8 mouse cellular contexts compared by ENCODE assay signal in genomic region chr6:120835474-120836374, GRCm38 (mm10). TPM values are rescaled to one million over a fixed set of nuclear protein-coding genes. Genes with fewer than 3 reads are reported as not detected.
DNase-seq lines count a peak whose midpoint lies in the region; ATAC-seq lines count a peak whose summit lies in the region.

Bcl2l13 (plus strand) TSS chr6:120836212.

- no peaks in the 10 kb centered on the region for H3K9me3 ChIP-seq in forebrain, embryonic 11.5 days (ENCODE audit: control insufficient read depth, low read length)
- peaks cover 3% of the 10 kb centered on the region; the same call in 1 of the 2 replicates for H3K9me3 ChIP-seq in heart, embryonic 16.5 days (replicated peaks; ENCODE audit: control insufficient read depth, low read length)
- no peaks in the 10 kb centered on the region for H3K9me3 ChIP-seq in liver, embryonic 15.5 days (replicated peaks)
- no peaks in the 10 kb centered on the region for H3K9me3 ChIP-seq in neural tube, embryonic 12.5 days

- H3K27ac ChIP-seq in forebrain, embryonic 11.5 days (ENCODE audit: low read depth, low read length), result peak within 1 kb of the TSS; percentile 89
- peak within 1 kb of the TSS; percentile 95 for H3K27ac ChIP-seq in heart, embryonic 16.5 days (ENCODE audit: low read length)
- H3K27ac ChIP-seq in liver, embryonic 15.5 days (replicated peaks), result peak within 1 kb of the TSS; percentile 96
- H3K27ac ChIP-seq in neural tube, embryonic 12.5 days, result peak within 1 kb of the TSS; percentile 96

- peak within 1 kb of the TSS; percentile 87 for H3K4me3 ChIP-seq in forebrain, embryonic 11.5 days (ENCODE audit: low read depth, low read length)
- peak within 1 kb of the TSS; percentile 87 for H3K4me3 ChIP-seq in heart, embryonic 16.5 days (ENCODE audit: low read length)
- H3K4me3 ChIP-seq in liver, embryonic 15.5 days (replicated peaks), result peak within 1 kb of the TSS; percentile 87
- peak within 1 kb of the TSS; percentile 89 for H3K4me3 ChIP-seq in neural tube, embryonic 12.5 days

- peak; percentile 83 for DNase-seq in c-Kit-negative CD71-positive TER-119-positive erythroid progenitor cells, embryonic 14.5 days (ENCODE audit: low read depth, low spot score)
- DNase-seq in forebrain, embryonic 11.5 days (ENCODE audit: low spot score), result peak; percentile 97
- DNase-seq in kidney, postnatal 36 days, result peak; percentile 96 to 98
- DNase-seq in telencephalon, adult 2 months (ENCODE audit: low read depth, low spot score), result peak; percentile 77

- H3K4me2 ChIP-seq in forebrain, embryonic 11.5 days (ENCODE audit: low read depth, low read length, severe bottlenecking), result peak within 1 kb of the TSS; percentile 68
- peak within 1 kb of the TSS; percentile 70 for H3K4me2 ChIP-seq in heart, embryonic 16.5 days (ENCODE audit: low read depth, low read length)
- H3K4me2 ChIP-seq in liver, embryonic 15.5 days, result peak within 1 kb of the TSS; percentile 77
- H3K4me2 ChIP-seq in neural tube, embryonic 12.5 days (replicated peaks), result peak within 1 kb of the TSS; percentile 66

- no peaks in the 10 kb centered on the region for H3K27me3 ChIP-seq in forebrain, embryonic 11.5 days (ENCODE audit: control insufficient read depth, insufficient read depth, low read length)
- H3K27me3 ChIP-seq in heart, embryonic 16.5 days (ENCODE audit: control insufficient read depth, insufficient read depth, low read length), result 0 out of 2 replicates have a peak, but pooled peaks cover 2% of the 10 kb centered on the region
- no peaks in the 10 kb centered on the region for H3K27me3 ChIP-seq in liver, embryonic 15.5 days
- no peaks in the 10 kb centered on the region for H3K27me3 ChIP-seq in neural tube, embryonic 12.5 days (replicated peaks)

- WGBS in forebrain, embryonic 11.5 days, result 6% methylated on average over 40 of the region's 40 CpGs
- WGBS in heart, embryonic 16.5 days, result 3% methylated on average over 40 of the region's 40 CpGs
- 2% methylated on average over 40 of the region's 40 CpGs for WGBS in liver, embryonic 15.5 days (ENCODE audit: insufficient replicate concordance)
- 5% methylated on average over 40 of the region's 40 CpGs for WGBS in neural tube, embryonic 12.5 days

- H3K4me1 ChIP-seq in forebrain, embryonic 11.5 days (replicated peaks; ENCODE audit: control insufficient read depth, insufficient read depth, low read length), result peaks cover 4% of the 10 kb centered on the region; the same call in 1 of the 2 replicates
- 0 out of 2 replicates have a peak, but pooled peaks cover 3% of the 10 kb centered on the region for H3K4me1 ChIP-seq in heart, embryonic 16.5 days (ENCODE audit: control insufficient read depth, insufficient read depth, low read length)
- H3K4me1 ChIP-seq in liver, embryonic 15.5 days (replicated peaks), result peaks cover 78% of the 10 kb centered on the region
- H3K4me1 ChIP-seq in neural tube, embryonic 12.5 days, result peaks cover 6% of the 10 kb centered on the region

- H3K9ac ChIP-seq in forebrain, embryonic 11.5 days (ENCODE audit: low read length), result peak within 1 kb of the TSS; percentile 96
- peak within 1 kb of the TSS; percentile 96 for H3K9ac ChIP-seq in heart, embryonic 16.5 days (ENCODE audit: low read length)
- peak within 1 kb of the TSS; percentile 99 for H3K9ac ChIP-seq in liver, embryonic 15.5 days
- peak within 1 kb of the TSS; percentile 93 for H3K9ac ChIP-seq in neural tube, embryonic 12.5 days

- ATAC-seq in CD4-positive, CD25-positive, alpha-beta regulatory T cell, adult 4 months, result peak; percentile 91
- ATAC-seq in forebrain, embryonic 11.5 days (replicated peaks; ENCODE audit: low FRiP score), result peak; percentile 96
- peak; percentile 91 for ATAC-seq in heart, embryonic 16.5 days (replicated peaks; ENCODE audit: extremely low read depth, insufficient read depth, low FRiP score)
- peak; percentile 71 for ATAC-seq in liver, embryonic 15.5 days (ENCODE audit: insufficient read depth)
- ATAC-seq in neural tube, embryonic 12.5 days (ENCODE audit: low FRiP score, low read depth), result peak; percentile 94

- no peaks in the 10 kb centered on the region; the same call in 1 of the 2 replicates for H3K36me3 ChIP-seq in forebrain, embryonic 11.5 days (ENCODE audit: control insufficient read depth, insufficient read depth, low read length)
- peaks cover 7% of the 10 kb centered on the region; the same call in 1 of the 2 replicates for H3K36me3 ChIP-seq in heart, embryonic 16.5 days (ENCODE audit: control insufficient read depth, insufficient read depth)
- H3K36me3 ChIP-seq in liver, embryonic 15.5 days (replicated peaks), result peaks cover 22% of the 10 kb centered on the region
- H3K36me3 ChIP-seq in neural tube, embryonic 12.5 days, result 0 out of 2 replicates have a peak, but pooled peaks cover 3% of the 10 kb centered on the region

RNA-seq across cellular contexts. Expression of gene Bcl2l13, which starts in this region (rescaled TPM):
- polyA plus RNA-seq in CD4-positive, CD25-positive, alpha-beta regulatory T cell, adult 4 months (2017; shearing (Covaris generic)), result 10 to 100 TPM; 10.4 to 11.7 TPM
- polyA plus RNA-seq in forebrain, embryonic 11.5 days (2014; fragmentation: Nextera tagmentation; extraction: Ambion mirVana), result 46.4 and 49.8 TPM in 2 replicates
- polyA plus RNA-seq in heart, embryonic 16.5 days (2015; fragmentation: Nextera tagmentation; extraction: Ambion mirVana), result 26.1 and 32.2 TPM in 2 replicates
- 34.3 and 34.4 TPM in 2 replicates for polyA plus RNA-seq in liver, embryonic 15.5 days (2015; fragmentation: Nextera tagmentation; extraction: Ambion mirVana)
- polyA plus RNA-seq in neural tube, embryonic 12.5 days (2016; fragmentation: Nextera tagmentation; extraction: Ambion mirVana), result 33.7 and 42.2 TPM in 2 replicates

Comparison
In these comparisons a context has a peak if more than half of its experiments do, and no peak if none do; other contexts are left out.
1. Peak in every context shown above with its lines: DNase-seq, ATAC-seq, H3K4me3 ChIP-seq and H3K27ac ChIP-seq.